Mouse (Mus musculus): ENCODE results near the gene Fkbp5. TPM values are rescaled to one million over a fixed set of nuclear protein-coding genes. Genes with fewer than 3 reads are reported as not detected.
"Not testable (repeated sequence)": the region's sequence is repeated elsewhere in the genome, so short reads cannot be mapped to it uniquely, and the experiment has no call there.

Fkbp5 gene
- polyA plus RNA-seq, 1 experiment from 2014 or later = 10.8 TPM

DNA sequence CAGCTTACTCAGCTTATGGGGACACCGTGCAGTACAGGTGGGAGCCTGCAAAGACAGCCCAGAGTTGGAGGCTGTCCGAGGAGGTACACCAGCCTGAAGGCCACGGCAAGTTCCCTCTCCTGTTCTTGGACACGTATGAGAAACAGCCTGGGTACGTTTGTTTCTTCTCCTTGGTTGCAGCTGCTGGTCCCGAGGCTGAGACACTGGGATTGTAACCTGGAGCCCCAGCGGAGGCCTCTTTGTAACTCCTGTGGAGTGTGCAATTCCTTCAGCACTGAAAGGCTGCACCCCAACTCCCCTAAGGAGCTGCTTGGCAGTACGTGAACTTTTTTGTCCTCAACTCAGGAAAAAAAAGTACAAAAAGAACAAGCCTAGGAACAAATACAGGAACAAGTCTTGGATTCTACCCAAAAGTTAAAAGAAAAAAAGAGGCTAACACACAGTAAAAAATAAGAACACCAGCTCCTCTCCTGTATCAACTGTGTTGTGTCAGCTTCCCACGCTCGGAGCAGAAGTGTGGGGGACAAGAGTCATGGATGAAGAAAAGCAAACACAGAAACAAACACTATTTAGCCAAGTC, 105.9 kb downstream of the Fkbp5 start:
- Histone ChIP-seq H3K27ac (no peak overlapping the region), H3K36me3 (peaks cover 21% of the 10 kb centered on the region), H3K4me1 (replicated peaks) (peaks cover 19% of the 10 kb centered on the region; the same call in 1 of the 2 replicates), H3K27me3 (no peaks in the 10 kb centered on the region), H3K9ac (no peak overlapping the region), H3K9me3 (replicated peaks) (no peaks in the 10 kb centered on the region), H3K4me3 (replicated peaks) (no peak overlapping the region), H3K4me2 (no peak overlapping the region)
- WGBS (ENCODE audit: insufficient replicate concordance) = 74% methylated on average over 10 of the region's 10 CpGs
- DNase-seq (no peak), ATAC-seq (ENCODE audit: low read depth) (no peak)

DNA sequence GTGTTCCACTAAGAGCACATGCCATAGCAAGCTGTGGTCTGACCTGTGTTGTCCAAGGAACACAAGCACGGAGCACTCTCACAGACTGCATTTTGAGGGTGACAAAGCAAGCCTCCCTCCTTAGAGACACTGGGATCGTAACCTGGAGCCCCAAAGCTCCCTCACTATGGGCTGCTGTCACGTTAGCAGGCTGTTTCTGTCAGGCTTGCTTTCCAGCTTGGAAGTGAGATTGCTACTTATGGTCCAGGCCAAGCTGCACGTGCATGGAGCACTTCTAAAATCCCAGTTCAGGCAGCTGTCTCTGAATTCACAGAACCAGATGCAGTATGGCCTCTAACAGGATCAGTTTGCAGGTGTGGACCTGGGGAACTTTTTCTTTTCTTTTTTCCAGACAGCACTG, 106.6 kb downstream of the Fkbp5 start:
- H3K4me3 ChIP-seq (replicated peaks) = no peak overlapping the region
- no peak overlapping the region for H3K9ac ChIP-seq
- H3K4me2 ChIP-seq = no peak overlapping the region
- DNase-seq (no peak), ATAC-seq (ENCODE audit: low read depth) (no peak)
- H3K27ac ChIP-seq = no peak overlapping the region
- H3K9me3 ChIP-seq (replicated peaks) = no peaks in the 10 kb centered on the region
- no peaks in the 10 kb centered on the region for H3K27me3 ChIP-seq
- 75% methylated on average over 4 of the region's 4 CpGs for WGBS (ENCODE audit: insufficient replicate concordance)
- H3K4me1 ChIP-seq (replicated peaks) = peaks cover 19% of the 10 kb centered on the region; the same call in 1 of the 2 replicates
- H3K36me3 ChIP-seq = peaks cover 27% of the 10 kb centered on the region

DNA sequence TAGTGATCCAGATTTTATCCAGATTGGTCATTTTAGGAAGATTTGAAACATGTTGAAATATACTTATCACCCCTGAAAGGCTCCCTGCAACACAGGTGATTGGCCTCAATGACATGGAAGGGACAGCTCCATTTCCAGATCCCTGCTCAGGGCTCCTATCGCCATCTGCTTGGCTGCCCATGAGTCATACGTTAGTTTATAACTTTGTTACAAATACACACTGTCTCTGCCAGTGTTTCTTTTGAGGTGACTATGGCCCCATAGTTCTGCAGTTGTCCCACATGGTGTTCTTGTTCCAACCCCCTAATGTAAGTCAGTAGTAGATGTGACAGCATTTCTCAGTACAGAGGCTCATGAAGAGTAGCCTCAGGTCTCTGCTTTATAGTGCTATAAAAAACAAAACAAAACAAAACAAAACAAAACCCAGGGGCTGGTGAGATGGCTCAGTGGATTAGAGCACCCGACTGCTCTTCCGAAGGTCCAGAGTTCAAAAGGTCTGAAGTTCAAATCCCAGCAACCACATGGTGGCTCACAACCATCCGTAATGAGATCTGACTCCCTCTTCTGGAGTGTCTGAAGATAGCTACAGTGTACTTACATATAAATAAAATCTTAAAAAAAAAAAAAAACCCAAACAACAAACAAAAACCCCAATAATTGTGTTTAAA, 108.9 kb downstream of the Fkbp5 start:
- ATAC-seq (ENCODE audit: low read depth) = no peak
- H3K4me3 ChIP-seq (replicated peaks) = no peak overlapping the region
- no peaks in the 10 kb centered on the region for H3K27me3 ChIP-seq
- no peak for DNase-seq
- 69% methylated on average over 5 of the region's 5 CpGs for WGBS (ENCODE audit: insufficient replicate concordance)
- no peak overlapping the region; the same call in 1 of the 2 replicates for H3K27ac ChIP-seq
- H3K9ac ChIP-seq = no peak overlapping the region
- peaks cover 34% of the 10 kb centered on the region for H3K36me3 ChIP-seq
- peaks cover 19% of the 10 kb centered on the region; the same call in 1 of the 2 replicates for H3K4me1 ChIP-seq (replicated peaks)
- no peak overlapping the region for H3K4me2 ChIP-seq
- H3K9me3 ChIP-seq (replicated peaks) = no peaks in the 10 kb centered on the region

DNA sequence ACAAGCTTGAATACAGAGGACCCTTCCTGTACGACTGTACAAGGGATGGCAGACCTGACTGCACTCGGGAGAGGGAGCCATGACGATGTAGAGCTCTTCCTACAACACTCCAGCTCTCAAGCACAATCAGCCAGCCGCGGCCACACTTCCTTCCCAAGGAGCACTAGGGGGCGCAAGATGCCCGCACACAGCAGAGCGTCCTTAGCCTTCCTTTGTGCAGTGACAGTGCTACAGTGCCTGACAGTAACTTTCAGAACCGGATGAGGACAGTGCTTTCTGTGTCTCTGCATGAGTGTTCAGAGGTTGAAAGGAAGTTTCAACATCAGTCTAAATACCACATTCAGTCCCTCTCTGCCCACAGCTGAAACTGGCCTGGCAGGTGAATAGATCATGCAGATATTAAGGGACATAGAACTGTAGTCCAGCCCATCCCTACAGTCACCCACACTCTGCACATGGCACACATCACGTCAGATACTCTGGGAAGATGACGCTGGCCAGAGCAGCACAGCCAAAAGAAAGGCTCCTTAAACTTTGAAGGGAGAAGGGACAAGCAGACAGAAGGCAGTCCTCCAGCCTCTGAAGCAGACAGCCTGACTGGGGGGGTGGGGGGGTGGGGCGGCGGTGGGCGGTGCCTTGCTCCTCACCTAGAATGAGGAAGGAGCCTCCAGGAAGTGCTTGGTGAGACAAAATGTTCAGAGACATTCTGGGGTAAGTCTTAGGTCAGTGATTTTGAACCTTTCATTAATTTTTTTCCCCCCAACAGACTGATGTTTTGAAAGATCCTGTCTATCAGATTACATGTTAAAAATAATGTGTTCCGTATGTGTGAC, 109.7 kb downstream of the Fkbp5 start:
- 18% methylated on average over 15 of the region's 15 CpGs for WGBS (ENCODE audit: insufficient replicate concordance)
- no peaks in the 10 kb centered on the region for H3K27me3 ChIP-seq
- peak; percentile 59 for ATAC-seq (ENCODE audit: low read depth)
- peaks cover 19% of the 10 kb centered on the region; the same call in 1 of the 2 replicates for H3K4me1 ChIP-seq (replicated peaks)
- no peak overlapping the region for H3K9ac ChIP-seq
- H3K9me3 ChIP-seq (replicated peaks) = no peaks in the 10 kb centered on the region
- no peak overlapping the region for H3K4me2 ChIP-seq
- DNase-seq = peak; percentile 31
- no peak overlapping the region for H3K4me3 ChIP-seq (replicated peaks)
- peaks cover 34% of the 10 kb centered on the region for H3K36me3 ChIP-seq
- no peak overlapping the region for H3K27ac ChIP-seq

DNA sequence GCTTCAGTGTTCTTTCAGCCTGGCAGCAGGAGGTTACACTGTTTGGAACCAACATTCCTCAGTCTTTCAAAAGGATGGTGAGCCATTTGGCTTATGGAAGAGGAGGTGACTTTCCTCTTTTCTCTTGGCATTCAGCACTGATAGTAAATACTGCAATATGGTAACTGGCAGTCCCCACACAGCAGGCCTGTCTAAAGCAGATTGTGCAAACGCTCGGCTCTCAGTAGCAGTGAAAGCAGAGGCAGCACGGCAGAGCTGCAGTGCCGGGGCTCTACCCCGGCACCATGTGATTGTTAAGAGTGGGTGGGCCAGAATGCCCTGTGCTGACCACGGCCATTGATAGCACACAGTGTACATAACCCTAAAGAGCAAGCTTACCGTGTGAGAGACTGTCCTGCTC, 110.9 kb downstream of the Fkbp5 start:
- H3K9me3 ChIP-seq (replicated peaks) = no peaks in the 10 kb centered on the region
- no peak for ATAC-seq (ENCODE audit: low read depth)
- no peak overlapping the region for H3K4me3 ChIP-seq (replicated peaks)
- H3K36me3 ChIP-seq = peaks cover 34% of the 10 kb centered on the region
- no peak overlapping the region for H3K9ac ChIP-seq
- H3K27ac ChIP-seq = no peak overlapping the region
- WGBS (ENCODE audit: insufficient replicate concordance) = 78% methylated on average over 7 of the region's 7 CpGs
- no peaks in the 10 kb centered on the region for H3K27me3 ChIP-seq
- DNase-seq = no peak
- H3K4me2 ChIP-seq = no peak overlapping the region
- peaks cover 19% of the 10 kb centered on the region; the same call in 1 of the 2 replicates for H3K4me1 ChIP-seq (replicated peaks)

DNA sequence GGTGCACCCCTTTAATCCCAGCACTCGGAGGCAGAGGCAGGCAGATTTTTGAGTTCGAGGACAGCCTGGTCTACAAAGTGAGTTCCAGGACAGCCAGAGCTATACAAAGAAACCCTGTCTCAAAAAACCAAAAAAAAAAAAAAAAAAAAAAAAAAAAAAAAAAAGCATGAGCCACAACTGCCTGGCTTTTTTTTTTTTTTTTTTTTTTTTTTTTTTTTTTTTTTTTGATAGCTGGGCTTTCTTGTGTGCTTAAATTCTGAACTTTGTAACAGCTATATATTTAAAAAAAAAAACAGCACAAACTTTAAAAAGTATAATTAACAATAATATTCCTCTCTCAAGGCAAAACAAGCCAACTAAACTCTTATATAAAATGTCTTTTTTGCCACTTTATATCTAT, 112.6 kb downstream of the Fkbp5 start:
- not testable (repeated sequence) for H3K9ac ChIP-seq; H3K27ac ChIP-seq; H3K9me3 ChIP-seq (replicated peaks); ATAC-seq (ENCODE audit: low read depth); H3K4me2 ChIP-seq; DNase-seq; H3K4me3 ChIP-seq (replicated peaks); H3K27me3 ChIP-seq
- WGBS (ENCODE audit: insufficient replicate concordance) = 74% methylated on average over 2 of the region's 2 CpGs
- H3K4me1 ChIP-seq (replicated peaks) = peaks cover 19% of the 10 kb centered on the region; the same call in 1 of the 2 replicates
- H3K36me3 ChIP-seq = peaks cover 33% of the 10 kb centered on the region

DNA sequence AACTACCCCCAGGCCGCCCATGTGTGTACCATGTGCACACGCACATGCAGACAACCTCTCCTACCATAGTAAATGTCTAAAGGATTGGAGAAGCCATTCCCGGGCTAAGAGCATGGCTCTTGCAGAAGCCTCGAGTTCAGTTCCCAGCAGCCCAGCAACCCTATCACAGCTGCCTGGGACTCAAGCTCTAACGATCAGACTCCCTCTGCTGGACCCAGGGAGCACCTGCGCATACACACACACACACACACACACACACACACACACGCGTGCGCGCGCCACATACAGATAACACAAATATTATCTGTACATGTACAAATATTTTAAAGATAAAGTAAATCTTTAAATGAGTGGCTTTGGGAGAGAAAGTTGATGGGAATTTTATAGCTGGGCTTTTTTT, 113.0 kb downstream of the Fkbp5 start:
- no peaks in the 10 kb centered on the region for H3K27me3 ChIP-seq
- no peak overlapping the region for H3K27ac ChIP-seq
- DNase-seq (no peak), ATAC-seq (ENCODE audit: low read depth) (no peak)
- peaks cover 38% of the 10 kb centered on the region for H3K36me3 ChIP-seq
- 87% methylated on average over 11 of the region's 11 CpGs for WGBS (ENCODE audit: insufficient replicate concordance)
- H3K4me1 ChIP-seq (replicated peaks) = peaks cover 19% of the 10 kb centered on the region; the same call in 1 of the 2 replicates
- H3K4me2 ChIP-seq = no peak overlapping the region
- no peak overlapping the region for H3K4me3 ChIP-seq (replicated peaks)
- H3K9me3 ChIP-seq (replicated peaks) = no peaks in the 10 kb centered on the region
- H3K9ac ChIP-seq = no peak overlapping the region

DNA sequence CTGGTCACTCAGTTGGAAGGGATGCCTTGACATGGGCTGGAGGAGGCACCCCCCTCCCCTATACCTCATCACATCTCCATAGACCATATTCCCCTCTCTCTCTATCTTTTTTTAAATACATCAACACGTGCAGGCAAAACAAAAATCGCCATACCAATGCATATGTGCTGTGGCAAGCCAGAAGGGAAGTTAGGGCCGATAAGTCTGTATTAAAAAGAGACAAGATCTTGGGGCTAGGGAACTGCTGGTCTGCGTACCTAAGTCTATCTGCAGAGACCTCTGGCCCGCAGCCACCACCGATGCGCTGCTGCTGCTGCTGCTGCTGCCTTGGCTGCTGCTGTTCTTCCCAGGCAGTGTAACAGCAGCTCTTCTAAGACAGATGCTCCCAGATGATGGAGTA, 122.3 kb downstream of the Fkbp5 start:
- ATAC-seq (ENCODE audit: low read depth) = no peak
- Histone ChIP-seq H3K4me2 (no peak overlapping the region), H3K27me3 (0 out of 2 replicates have a peak, but pooled peaks cover 3% of the 10 kb centered on the region), H3K9ac (no peak overlapping the region), H3K4me3 (replicated peaks) (no peak overlapping the region), H3K4me1 (replicated peaks) (peaks cover 13% of the 10 kb centered on the region), H3K9me3 (replicated peaks) (no peaks in the 10 kb centered on the region), H3K27ac (no peak overlapping the region), H3K36me3 (peaks cover 20% of the 10 kb centered on the region)
- 62% methylated on average over 7 of the region's 7 CpGs for WGBS (ENCODE audit: insufficient replicate concordance)
- DNase-seq = no peak

DNA sequence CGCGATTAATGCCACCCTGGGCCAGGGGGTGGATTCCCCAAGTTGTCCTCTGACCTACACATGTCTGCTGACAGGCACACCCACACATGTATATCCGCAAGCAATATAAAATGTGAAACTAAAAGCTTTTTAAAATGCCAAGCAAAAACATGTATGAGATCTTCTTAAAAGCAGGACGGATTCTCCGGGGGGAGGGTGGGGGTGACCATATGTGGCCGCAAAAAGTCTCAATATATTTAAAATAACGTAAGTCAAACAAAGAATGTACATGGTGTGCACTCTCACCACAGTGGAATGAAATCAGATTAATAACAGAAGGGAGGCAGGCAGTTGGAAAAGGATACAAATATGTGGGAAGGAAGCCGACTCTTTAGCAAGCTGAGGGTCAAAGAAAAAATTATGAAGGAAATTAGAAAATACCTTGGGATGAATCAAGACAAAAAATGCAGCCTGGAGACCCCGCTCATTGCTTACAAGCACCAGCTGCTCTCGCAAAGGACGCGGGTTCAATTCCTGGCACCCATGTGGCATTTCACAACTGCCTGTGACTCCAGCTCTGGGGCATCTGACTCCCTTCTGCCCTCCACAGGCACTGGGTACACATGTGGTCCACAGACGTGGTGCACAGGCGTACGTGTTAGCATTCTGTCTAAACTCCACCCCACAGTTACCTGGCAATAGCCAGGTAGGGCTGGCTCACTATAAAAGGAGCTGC, 123.1 kb downstream of the Fkbp5 start:
- DNase-seq (no peak), ATAC-seq (ENCODE audit: low read depth) (no peak)
- 78% methylated on average over 15 of the region's 15 CpGs for WGBS (ENCODE audit: insufficient replicate concordance)
- peaks cover 5% of the 10 kb centered on the region for H3K27me3 ChIP-seq
- no peaks in the 10 kb centered on the region for H3K9me3 ChIP-seq (replicated peaks)
- H3K4me1 ChIP-seq (replicated peaks) = peaks cover 13% of the 10 kb centered on the region
- H3K4me3 ChIP-seq (replicated peaks) = no peak overlapping the region
- no peak overlapping the region for H3K9ac ChIP-seq
- peaks cover 15% of the 10 kb centered on the region for H3K36me3 ChIP-seq
- no peak overlapping the region for H3K27ac ChIP-seq
- H3K4me2 ChIP-seq = no peak overlapping the region

DNA sequence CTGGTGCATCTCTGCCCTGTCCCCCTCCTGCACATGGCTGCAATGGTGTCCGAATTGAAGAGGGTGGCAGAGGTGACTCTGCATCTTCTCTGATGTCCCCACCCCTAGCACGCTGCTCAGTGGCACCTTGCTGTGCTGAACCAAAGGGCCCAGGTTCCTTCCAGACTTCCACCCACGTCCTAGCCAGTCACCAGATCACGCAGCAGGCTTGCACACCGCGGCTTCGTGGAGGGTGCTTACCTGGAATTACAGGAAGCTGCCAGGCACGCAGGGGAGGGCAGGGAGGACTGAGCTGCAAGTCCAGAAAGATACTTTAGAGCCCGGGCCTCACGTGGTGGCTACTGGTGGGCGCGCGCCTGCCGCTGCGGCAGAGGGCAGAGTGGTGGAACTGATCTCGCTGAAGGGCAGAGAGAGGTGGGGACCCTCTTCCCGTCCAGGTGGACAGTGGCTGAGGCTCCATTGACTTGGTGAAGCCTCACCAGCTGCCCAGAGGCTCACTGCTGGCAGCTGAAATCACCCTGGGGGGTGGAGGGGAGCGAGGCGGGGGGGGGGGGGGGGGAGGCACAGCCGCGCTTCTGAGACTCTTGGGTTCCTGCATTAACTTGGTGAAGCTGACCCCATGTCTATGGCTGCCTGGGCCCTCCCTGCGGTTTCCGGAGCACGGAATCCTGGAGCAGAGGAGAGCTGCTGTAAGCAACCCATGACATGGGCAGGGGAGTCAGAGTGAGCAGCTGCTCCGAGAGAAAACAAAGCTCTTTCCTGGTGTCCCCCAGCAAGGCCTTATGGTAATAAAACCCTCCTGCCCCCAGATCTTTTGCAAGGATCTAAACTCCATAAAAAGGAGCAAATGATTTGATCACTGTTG, 125.5 kb downstream of the Fkbp5 start:
- peak overlapping the region; percentile 10; the same call in 1 of the 2 replicates for H3K4me3 ChIP-seq (replicated peaks)
- ATAC-seq (ENCODE audit: low read depth) = no peak
- H3K27me3 ChIP-seq = peaks cover 27% of the 10 kb centered on the region
- DNase-seq = no peak
- WGBS (ENCODE audit: insufficient replicate concordance) = 5% methylated on average over 23 of the region's 25 CpGs
- H3K36me3 ChIP-seq = no peaks in the 10 kb centered on the region
- peaks cover 13% of the 10 kb centered on the region for H3K4me1 ChIP-seq (replicated peaks)
- no peaks in the 10 kb centered on the region for H3K9me3 ChIP-seq (replicated peaks)
- H3K4me2 ChIP-seq = peak overlapping the region; percentile 38
- no peak overlapping the region; the same call in 1 of the 2 replicates for H3K9ac ChIP-seq
- H3K27ac ChIP-seq = no peak overlapping the region
